Mouse (Mus musculus): ENCODE results near the gene Mad2l1bp.

The Mad2l1bp gene

GRCm38 (mm10) chr17:46154336-46154735 lies 983 bp upstream of the Mad2l1bp start:
- DNase-seq (ENCODE audit: low read depth) = no peak

GRCm38 (mm10) chr17:46143578-46144423 lies 9.6 kb downstream of the Mad2l1bp start, which contains the start of gene Rsph9:
Gene Rsph9 (minus strand): TSS chr17:46144216.
- peak; percentile 70 for DNase-seq (ENCODE audit: low read depth)

GRCm38 (mm10) chr17:46139872-46140271 lies 13.5 kb downstream of the Mad2l1bp start:
- no peak for DNase-seq (ENCODE audit: low read depth)

GRCm38 (mm10) chr17:46138563-46139236 lies 14.7 kb downstream of the Mad2l1bp start:
- DNase-seq (ENCODE audit: low read depth) = no peak

DNA sequence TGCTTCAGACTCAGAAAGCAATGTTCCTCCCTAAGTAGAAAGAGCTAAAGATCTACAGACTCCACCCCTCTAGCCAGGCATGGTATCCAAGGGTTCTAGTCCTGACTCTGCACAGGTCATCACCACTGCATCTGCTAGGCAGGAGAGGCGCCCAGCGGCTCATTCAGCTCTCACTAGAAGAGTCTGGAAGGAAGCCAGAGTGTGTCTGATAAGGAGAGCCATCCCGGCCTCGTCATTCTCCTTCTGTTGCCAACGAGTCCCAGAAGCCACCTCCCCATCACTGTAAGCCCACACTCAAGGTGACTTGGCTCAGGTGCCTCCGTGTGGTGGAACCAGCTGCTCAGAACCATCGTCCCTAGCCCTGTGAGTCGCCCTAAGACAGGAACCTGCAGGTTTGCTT lies 20.5 kb downstream of the Mad2l1bp start:
- no peak for DNase-seq (ENCODE audit: low read depth)

GRCm38 (mm10) chr17:46132058-46132718 lies 21.2 kb downstream of the Mad2l1bp start:
- DNase-seq (ENCODE audit: low read depth) = peak; percentile 50

- no peak for DNase-seq (ENCODE audit: low read depth)
Measured at GRCm38 (mm10) chr17:46129741-46130498, 23.4 kb downstream of the Mad2l1bp start.

GRCm38 (mm10) chr17:46127814-46128493 lies 25.4 kb downstream of the Mad2l1bp start:
- DNase-seq (ENCODE audit: low read depth) = no peak

DNA sequence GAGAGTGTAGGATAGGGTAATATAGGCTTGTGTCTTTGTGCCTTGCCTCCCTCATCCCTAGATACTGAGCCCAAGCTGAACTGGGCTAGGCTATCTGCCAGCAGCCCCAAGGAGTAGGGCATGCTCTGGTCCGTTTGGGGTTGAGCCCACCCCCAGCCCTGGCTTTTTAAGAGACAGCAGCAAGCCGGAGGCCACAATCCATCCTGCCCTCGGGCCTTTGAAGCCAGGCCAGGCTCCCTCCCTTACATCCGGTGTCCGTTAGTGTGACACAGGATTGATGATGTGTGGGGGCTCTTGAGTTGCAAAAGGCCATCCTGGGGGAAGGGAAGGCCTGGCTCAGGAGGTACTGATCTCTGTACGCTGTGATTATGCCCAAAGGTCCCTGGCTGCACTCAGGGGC lies 26.7 kb downstream of the Mad2l1bp start:
- DNase-seq (ENCODE audit: low read depth) = no peak

DNA sequence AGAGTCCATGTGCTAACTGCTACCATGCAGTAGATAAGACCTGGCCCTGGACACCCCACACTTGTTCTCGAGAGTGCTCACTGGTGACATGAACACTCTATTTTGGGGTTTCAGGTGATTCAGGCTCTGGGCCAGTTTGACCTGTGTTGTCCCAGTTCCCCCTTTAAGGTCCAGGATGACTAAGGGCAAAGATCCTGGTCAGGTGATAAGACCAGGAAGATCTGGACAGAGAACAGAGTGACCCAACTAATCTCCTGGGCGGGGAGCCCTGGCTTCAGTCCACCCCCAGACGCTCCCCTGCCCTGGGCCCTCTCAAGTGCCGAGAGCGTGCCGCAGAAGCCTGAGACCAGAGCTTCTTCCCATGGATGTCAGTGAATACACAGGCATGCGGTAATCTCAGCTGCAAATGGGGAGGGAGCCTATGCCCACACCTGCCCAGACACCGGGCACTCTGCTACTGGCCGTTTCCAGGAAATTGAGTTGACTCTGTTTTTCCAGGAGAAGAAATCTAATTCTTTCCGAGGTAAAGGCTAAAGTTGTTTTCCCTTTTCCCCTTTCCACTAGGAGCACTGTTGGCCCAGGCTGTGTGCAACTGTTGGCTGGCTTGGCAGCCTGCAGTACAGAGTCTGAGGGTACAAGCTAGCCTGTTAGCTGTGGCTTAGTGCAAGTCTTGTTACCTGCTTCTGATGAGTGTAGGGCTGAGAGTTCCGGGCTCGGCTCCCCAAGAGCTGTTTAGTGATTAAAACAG lies 29.2 kb downstream of the Mad2l1bp start:
- DNase-seq (ENCODE audit: low read depth) = no peak

DNA sequence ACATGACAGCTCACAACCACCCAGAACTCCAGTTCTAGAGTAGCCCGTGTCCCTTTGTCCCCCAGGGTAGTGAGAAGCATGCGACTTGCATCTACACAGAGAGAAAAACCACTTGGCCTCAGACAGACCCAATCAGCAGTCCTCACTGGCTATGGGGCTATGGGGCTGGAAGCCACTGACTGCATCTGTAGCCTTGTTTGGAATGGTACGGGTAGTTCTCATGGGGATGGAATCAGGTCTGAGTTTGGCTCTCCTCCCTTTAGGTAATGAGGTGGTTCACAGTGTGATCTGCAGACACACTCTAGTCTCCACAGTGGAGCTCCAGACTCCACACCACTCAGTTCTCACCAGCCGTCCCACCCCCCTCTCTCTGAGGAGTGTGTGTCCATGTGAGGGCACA lies 30.1 kb downstream of the Mad2l1bp start:
- no peak for DNase-seq (ENCODE audit: low read depth)

- DNase-seq (ENCODE audit: low read depth) = no peak
Measured at GRCm38 (mm10) chr17:46122791-46123190, 30.6 kb downstream of the Mad2l1bp start.

DNA sequence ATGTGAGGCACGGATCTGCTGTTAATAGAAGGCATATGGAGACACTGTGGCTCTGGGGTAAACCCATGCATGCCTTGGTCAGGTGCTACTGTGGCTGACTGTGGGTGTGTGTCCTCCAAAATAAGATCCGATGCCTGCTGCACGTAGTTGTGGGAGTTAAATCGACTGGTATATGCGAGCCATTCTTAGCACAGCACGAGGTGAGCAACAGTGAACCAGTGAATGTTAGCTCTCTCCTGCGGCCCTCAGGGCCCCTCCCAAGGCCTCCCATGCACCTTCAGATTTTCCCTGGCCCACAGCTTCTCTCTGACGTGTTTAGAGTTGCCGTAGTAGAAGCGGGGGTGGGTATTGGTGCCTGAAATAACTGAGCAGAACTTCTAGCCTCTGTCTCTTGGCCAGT lies 33.7 kb downstream of the Mad2l1bp start:
- no peak for DNase-seq (ENCODE audit: low read depth)

DNA sequence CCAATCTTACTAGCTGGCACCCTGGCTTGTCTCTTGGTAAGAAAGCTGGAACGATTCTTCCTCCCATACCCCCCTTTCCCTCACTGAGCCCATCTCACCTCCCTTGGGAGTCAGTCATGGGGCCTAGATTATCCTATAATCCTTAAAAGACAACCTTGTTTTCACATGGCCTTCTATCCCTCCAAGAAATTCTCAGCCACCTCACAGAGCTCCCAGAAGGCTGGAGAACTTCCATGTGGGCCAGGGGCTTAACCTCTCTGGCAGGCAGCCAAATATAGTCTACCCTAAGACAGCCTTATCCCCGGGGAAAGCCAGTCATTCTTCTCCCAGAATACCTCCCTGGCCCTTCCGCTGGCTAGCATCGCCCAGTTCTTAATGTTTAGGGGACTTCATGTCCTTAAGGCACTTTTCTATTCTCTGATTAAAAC lies 34.9 kb downstream of the Mad2l1bp start:
- DNase-seq (ENCODE audit: low read depth) = no peak

DNA sequence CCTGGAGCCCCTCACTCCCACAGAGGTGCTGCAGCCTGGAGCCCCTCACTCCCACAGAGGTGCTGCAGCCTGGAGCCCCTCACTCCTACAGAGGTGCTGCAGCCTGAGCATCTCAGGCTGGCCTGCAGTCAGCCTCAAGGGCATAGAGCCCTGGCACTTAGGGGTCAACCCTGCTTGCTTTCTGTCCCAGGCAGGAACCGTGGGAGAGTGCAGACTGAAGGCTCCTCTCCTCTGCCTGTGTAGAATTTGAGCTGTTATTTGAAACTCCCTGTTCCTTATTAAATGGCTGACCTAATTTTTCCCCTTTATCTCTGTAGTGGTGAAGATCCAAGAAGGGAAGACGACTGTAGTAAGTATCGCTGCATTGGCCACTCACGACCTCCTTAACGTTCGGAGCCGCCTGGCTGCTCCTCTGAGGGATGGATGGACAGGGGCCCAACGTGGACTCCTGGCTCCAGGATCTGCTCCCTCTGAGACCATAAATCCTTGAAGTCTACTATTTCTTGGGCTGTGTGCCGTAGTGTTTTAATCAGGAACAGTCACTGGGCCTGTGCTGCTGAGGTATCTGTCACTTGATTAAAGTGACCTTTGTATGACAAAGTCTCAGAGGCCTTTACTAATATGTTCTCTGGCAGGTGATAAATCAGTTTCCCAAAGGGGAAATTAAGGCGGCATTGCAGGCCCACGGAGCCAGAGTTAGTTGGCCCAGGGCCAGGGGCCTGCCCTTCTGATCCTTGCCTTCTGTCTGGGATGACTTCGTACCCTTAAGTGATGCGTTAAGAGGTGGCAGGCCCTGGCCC lies 35.5 kb downstream of the Mad2l1bp start:
- DNase-seq (ENCODE audit: low read depth) = no peak

DNA sequence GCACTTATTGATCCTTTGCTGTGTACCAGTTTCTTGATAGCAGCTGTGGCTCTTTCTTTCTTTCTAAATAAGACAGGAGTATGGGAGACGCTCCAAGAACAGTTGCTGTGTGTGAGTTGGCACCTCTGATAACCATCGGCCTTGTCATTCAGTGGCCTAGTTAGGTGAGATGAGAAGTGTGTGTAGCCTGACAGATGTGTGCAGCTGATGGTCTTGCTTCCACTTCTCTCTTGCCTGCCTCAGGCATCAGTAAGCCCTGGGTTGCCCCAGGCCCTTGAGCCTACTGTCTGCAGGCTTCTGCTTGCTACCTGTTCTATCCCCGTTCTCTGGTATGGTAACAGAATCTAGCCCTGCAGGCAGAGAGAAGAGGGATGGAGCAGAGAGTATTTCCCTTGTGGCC lies 36.5 kb downstream of the Mad2l1bp start:
- no peak for DNase-seq (ENCODE audit: low read depth)

GRCm38 (mm10) chr17:46116138-46116537 lies 37.2 kb downstream of the Mad2l1bp start:
- DNase-seq (ENCODE audit: low read depth) = no peak

DNA sequence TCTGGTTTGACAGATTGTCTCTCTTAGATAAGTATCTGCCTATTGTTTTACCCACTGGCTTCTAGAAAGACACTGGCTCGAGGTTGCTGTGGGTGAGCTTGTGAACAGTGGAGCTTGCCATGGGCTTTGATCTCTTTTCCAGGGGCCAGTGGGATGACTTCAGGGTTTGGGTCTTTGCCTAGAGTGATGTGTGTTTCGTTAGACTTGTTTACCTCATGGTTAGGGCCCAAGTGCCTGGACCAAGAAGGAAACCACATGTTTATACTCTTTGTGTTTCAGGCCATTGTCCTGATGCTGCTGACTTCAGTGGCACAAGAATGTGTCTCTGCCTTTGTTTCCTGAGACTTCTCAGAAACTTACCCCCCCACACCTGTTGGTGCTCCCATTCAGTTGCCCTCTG lies 37.9 kb downstream of the Mad2l1bp start:
- DNase-seq (ENCODE audit: low read depth) = no peak

DNA sequence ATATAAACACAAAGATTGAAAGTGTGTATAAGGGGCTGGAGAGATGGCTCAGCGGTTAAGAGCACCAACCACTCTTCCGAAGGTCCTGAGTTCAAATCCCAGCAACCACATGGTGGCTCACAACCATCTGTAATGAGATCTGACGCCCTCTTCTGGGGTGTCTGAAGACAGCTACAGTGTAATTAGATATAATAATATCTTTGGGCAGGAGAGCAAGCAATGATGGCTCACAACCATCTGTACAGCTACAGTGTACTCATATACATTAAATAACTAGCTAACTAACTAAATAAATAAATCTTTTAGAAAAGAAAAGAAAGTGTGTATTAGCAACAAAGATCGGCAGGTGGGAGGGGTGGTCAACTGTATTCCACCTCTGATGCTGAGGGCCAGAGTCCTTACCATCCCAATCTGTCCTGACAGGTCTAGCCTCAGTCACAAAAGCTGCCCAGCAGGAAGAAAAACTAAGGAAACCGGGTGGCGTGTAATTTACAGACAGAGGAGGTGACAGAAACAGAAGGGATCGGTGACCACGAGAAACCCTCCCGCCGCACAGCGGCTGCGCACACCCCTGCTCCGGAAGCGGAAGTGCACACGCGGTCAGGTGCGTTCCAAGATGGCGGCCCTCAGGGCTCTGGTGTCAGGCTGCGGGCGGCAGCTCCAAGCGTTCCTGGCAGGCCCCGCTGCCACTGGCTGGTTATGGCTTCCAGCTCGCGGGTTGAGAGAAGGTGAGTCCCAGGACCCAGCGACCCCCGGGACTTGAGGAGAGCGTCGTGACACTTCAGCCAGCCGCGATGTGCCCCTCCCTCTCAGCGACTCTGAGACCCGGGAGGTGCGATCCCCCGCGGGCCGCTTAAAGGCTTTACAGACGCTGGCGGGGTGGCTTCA lies 42.7 kb downstream of the Mad2l1bp start, which contains the start of gene Mrps18a:
Gene Mrps18a, plus strand, starts transcription at position 585 of the 888 bp plus-strand sequence.
- DNase-seq (ENCODE audit: low read depth) = peak; percentile 76

Data from c-Kit-positive CD71-negative TER-119-negative erythroid progenitor cells, embryonic 14.5 days (primary cell).